Mouse (Mus musculus): ENCODE results near the gene Tdrd1. TPM values are rescaled to one million over a fixed set of nuclear protein-coding genes. Genes with fewer than 3 reads are reported as not detected.

The Tdrd1 gene
- polyA plus RNA-seq, 1 experiment from 2014 or later: 0.32 TPM

GRCm38 (mm10) chr19:56808771-56809170, 17.2 kb upstream of the Tdrd1 start:
- DNase-seq (ENCODE audit: low spot score): peak; percentile 20
- no peak overlapping the region for H3K4me3 ChIP-seq
- 53% methylated on average over 5 of the region's 5 CpGs for WGBS
- H3K36me3 ChIP-seq: peaks cover 65% of the 10 kb centered on the region
- H3K27me3 ChIP-seq (ENCODE audit: low read depth, poor library complexity, severe bottlenecking): no peaks in the 10 kb centered on the region
- no peak overlapping the region for H3K27ac ChIP-seq (replicated peaks)
- no peaks in the 10 kb centered on the region for H3K9me3 ChIP-seq (replicated peaks)
- H3K4me1 ChIP-seq: peaks cover 15% of the 10 kb centered on the region

- Histone ChIP-seq H3K36me3 (peaks cover 49% of the 10 kb centered on the region), H3K9me3 (replicated peaks) (no peaks in the 10 kb centered on the region), H3K4me3 (no peak overlapping the region), H3K4me1 (peaks cover 16% of the 10 kb centered on the region), H3K27me3 (ENCODE audit: low read depth, poor library complexity, severe bottlenecking) (no peaks in the 10 kb centered on the region), H3K27ac (replicated peaks) (no peak overlapping the region)
- no peak for DNase-seq (ENCODE audit: low spot score)
These were observed 15.3 kb upstream of the Tdrd1 start for GRCm38 (mm10) chr19:56810641-56811146.

GRCm38 (mm10) chr19:56811590-56811989, 14.4 kb upstream of the Tdrd1 start:
- peaks cover 18% of the 10 kb centered on the region for H3K4me1 ChIP-seq
- no peak overlapping the region for H3K27ac ChIP-seq (replicated peaks)
- no peak overlapping the region for H3K4me3 ChIP-seq
- WGBS: 43% methylated on average over 9 of the region's 9 CpGs
- H3K9me3 ChIP-seq (replicated peaks): no peaks in the 10 kb centered on the region
- peak; percentile 41 for DNase-seq (ENCODE audit: low spot score)
- peaks cover 44% of the 10 kb centered on the region for H3K36me3 ChIP-seq
- no peaks in the 10 kb centered on the region for H3K27me3 ChIP-seq (ENCODE audit: low read depth, poor library complexity, severe bottlenecking)

DNA sequence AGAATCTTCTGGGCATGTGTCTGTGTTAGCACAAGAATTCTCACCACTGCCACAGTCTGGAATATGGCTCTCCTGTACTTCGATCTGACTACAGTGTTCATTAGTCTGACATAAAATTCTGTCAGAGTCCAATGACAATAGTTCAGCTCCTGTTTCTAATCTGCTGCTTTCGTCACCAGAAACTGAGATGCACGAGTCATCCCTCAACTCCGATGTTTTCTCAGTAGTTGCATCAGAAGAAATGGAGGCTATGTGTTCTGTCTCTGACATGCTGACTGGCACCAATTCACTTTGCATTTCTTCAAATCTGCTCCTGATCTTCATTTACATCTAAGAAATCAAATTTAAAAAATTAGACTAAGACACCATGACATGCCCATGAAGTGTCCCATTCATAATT, 12.6 kb upstream of the Tdrd1 start:
- 87% methylated on average over 4 of the region's 4 CpGs for WGBS
- H3K36me3 ChIP-seq: peaks cover 27% of the 10 kb centered on the region
- DNase-seq (ENCODE audit: low spot score): no peak
- no peak overlapping the region for H3K27ac ChIP-seq (replicated peaks)
- H3K9me3 ChIP-seq (replicated peaks): no peaks in the 10 kb centered on the region
- H3K4me3 ChIP-seq: no peak overlapping the region
- H3K27me3 ChIP-seq (ENCODE audit: low read depth, poor library complexity, severe bottlenecking): no peaks in the 10 kb centered on the region
- peaks cover 23% of the 10 kb centered on the region for H3K4me1 ChIP-seq

GRCm38 (mm10) chr19:56817851-56818526, 8.0 kb upstream of the Tdrd1 start:
- no peak for DNase-seq (ENCODE audit: low spot score)
- WGBS: 86% methylated on average over 14 of the region's 14 CpGs
- no peak overlapping the region for H3K4me3 ChIP-seq
- H3K36me3 ChIP-seq: peaks cover 13% of the 10 kb centered on the region
- no peak overlapping the region for H3K27ac ChIP-seq (replicated peaks)
- H3K27me3 ChIP-seq (ENCODE audit: low read depth, poor library complexity, severe bottlenecking): peaks cover 5% of the 10 kb centered on the region
- peaks cover 32% of the 10 kb centered on the region for H3K4me1 ChIP-seq
- no peaks in the 10 kb centered on the region for H3K9me3 ChIP-seq (replicated peaks)

DNA sequence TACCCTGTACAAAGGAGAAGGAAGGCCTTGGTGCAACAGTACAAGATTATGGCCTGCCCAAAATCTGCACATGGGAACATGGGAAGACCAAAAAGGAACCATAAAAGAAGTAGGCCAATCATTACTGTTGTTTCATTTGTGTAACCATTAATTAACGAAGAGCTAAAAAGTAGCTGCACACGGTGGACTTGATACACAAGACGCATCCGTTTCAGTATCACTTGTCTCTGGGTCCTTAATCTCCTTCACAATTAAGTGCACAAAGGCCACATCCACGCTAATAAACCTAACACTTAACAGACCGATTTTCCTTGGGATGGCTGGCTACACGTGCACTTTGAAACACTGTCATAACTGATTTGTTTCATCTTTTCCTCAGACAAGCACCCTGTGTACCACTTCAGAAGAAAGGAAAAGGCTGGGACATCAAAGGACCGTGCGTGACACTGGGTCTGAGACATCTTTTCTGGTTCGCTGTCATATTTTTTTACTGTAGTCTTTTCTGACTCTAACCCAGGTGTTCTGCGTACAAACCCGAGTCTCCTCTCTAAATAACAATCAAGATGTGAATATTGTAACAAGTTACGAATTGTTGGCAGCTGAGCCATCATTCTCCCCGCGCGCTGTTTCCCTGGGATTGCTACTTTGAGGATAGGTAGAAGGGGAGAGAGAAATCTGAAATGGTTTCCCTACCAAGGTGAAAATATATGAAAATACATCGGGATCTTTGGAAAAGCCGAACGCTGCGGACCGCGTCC, 4.8 kb upstream of the Tdrd1 start:
- H3K27me3 ChIP-seq (ENCODE audit: low read depth, poor library complexity, severe bottlenecking): peaks cover 31% of the 10 kb centered on the region
- DNase-seq (ENCODE audit: low spot score): peak; percentile 18
- peak overlapping the region; percentile 99 for H3K4me3 ChIP-seq
- 0 out of 2 replicates have a peak, but pooled peaks cover 4% of the 10 kb centered on the region for H3K36me3 ChIP-seq
- 10% methylated on average over 22 of the region's 22 CpGs for WGBS
- no peaks in the 10 kb centered on the region; the same call in 1 of the 2 replicates for H3K9me3 ChIP-seq (replicated peaks)
- peaks cover 31% of the 10 kb centered on the region for H3K4me1 ChIP-seq
- peak overlapping the region; percentile 93 for H3K27ac ChIP-seq (replicated peaks)

GRCm38 (mm10) chr19:56821798-56822447, 4.1 kb upstream of the Tdrd1 start, which contains the start of gene Ccdc186:
Ccdc186 (minus strand) TSS chr19:56822190.
- no peaks in the 10 kb centered on the region; the same call in 1 of the 2 replicates for H3K9me3 ChIP-seq (replicated peaks)
- DNase-seq (ENCODE audit: low spot score): peak; percentile 96
- under 1% methylated on average over 79 of the region's 79 CpGs for WGBS
- H3K27ac ChIP-seq (replicated peaks): peak within 1 kb of the TSS; percentile 93
- peak within 1 kb of the TSS; percentile 99 for H3K4me3 ChIP-seq
- H3K36me3 ChIP-seq: 0 out of 2 replicates have a peak, but pooled peaks cover 4% of the 10 kb centered on the region
- H3K27me3 ChIP-seq (ENCODE audit: low read depth, poor library complexity, severe bottlenecking): peaks cover 38% of the 10 kb centered on the region
- peaks cover 26% of the 10 kb centered on the region for H3K4me1 ChIP-seq

DNA sequence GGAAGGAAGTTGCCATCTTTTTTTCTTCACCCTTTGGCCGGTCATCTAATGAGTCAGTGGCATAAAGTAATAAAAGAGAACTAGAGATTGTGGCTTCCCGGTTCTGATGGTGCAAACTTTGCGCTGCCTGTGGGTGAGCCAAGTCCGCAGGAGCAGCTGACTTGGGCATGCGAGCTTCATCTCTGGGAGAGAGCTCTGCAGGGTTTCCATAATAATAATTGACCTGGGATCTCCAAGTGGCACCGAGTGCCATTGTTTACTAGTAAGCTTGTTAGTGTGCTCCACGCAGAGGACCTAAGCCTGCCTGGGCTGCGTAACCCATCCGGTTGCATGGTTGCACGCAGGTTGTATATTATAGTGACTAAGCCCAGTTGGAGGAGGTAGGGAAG, 3.6 kb upstream of the Tdrd1 start:
- DNase-seq (ENCODE audit: low spot score): no peak
- 22% methylated on average over 10 of the region's 10 CpGs for WGBS
- Histone ChIP-seq H3K4me1 (peaks cover 25% of the 10 kb centered on the region), H3K4me3 (peak overlapping the region; percentile 99), H3K27me3 (ENCODE audit: low read depth, poor library complexity, severe bottlenecking) (peaks cover 42% of the 10 kb centered on the region), H3K9me3 (replicated peaks) (no peaks in the 10 kb centered on the region; the same call in 1 of the 2 replicates), H3K27ac (replicated peaks) (peak overlapping the region; percentile 93), H3K36me3 (0 out of 2 replicates have a peak, but pooled peaks cover 4% of the 10 kb centered on the region)

GRCm38 (mm10) chr19:56828305-56828704, 2.3 kb downstream of the Tdrd1 start:
- Histone ChIP-seq H3K27ac (replicated peaks) (no peak overlapping the region), H3K27me3 (ENCODE audit: low read depth, poor library complexity, severe bottlenecking) (peaks cover 34% of the 10 kb centered on the region), H3K36me3 (no peaks in the 10 kb centered on the region), H3K4me1 (0 out of 2 replicates have a peak, but pooled peaks cover 3% of the 10 kb centered on the region), H3K4me3 (no peak overlapping the region), H3K9me3 (replicated peaks) (no peaks in the 10 kb centered on the region; the same call in 1 of the 2 replicates)
- DNase-seq (ENCODE audit: low spot score): no peak
- 86% methylated on average over 11 of the region's 11 CpGs for WGBS

DNA sequence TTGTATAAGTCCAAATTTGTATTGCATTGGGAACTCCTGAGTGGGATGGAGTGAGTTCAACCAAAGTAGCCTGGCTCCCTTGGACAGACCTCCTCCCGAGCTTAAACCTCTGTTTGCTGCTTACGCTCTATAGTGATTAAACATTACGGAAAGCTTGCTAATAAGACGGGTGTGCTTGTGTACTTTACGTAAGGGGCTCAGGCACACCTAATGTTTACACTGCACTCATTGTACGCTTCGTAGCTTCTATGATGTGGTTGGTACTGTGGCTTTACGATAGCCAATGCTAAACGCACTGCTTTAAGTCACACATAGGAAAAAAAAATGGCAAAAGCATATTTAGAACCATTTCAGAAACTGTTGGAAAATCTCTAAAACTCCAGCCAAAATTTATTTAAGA, 3.3 kb downstream of the Tdrd1 start:
- Histone ChIP-seq H3K9me3 (replicated peaks) (no peaks in the 10 kb centered on the region; the same call in 1 of the 2 replicates), H3K27me3 (ENCODE audit: low read depth, poor library complexity, severe bottlenecking) (peaks cover 24% of the 10 kb centered on the region), H3K4me1 (0 out of 2 replicates have a peak, but pooled peaks cover 3% of the 10 kb centered on the region), H3K36me3 (no peaks in the 10 kb centered on the region), H3K4me3 (no peak overlapping the region), H3K27ac (replicated peaks) (no peak overlapping the region)
- WGBS: 92% methylated on average over 9 of the region's 9 CpGs
- no peak for DNase-seq (ENCODE audit: low spot score)

DNA sequence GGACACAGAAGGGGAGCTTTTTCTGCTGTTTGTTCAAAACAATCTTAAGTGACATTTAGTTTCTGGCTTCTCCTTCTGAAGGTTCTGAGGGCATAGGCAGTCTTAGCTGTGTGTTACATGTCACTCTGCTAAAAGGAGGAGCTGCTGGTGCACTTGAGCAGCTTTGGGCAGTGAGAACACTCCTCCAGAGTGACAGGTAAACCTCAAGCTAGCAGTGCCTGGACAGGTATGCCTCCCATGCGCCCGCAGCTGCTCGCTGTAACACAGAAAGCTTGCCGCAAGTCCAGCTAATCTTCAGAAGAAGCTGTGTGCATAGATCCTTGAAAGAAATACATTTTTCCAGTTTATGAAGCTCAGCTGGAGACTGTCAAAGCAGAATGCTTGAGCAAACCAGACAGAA, 4.2 kb downstream of the Tdrd1 start:
- Histone ChIP-seq H3K4me1 (0 out of 2 replicates have a peak, but pooled peaks cover 3% of the 10 kb centered on the region), H3K9me3 (replicated peaks) (no peaks in the 10 kb centered on the region; the same call in 1 of the 2 replicates), H3K27ac (replicated peaks) (no peak overlapping the region), H3K36me3 (no peaks in the 10 kb centered on the region), H3K27me3 (ENCODE audit: low read depth, poor library complexity, severe bottlenecking) (peaks cover 21% of the 10 kb centered on the region), H3K4me3 (no peak overlapping the region)
- no peak for DNase-seq (ENCODE audit: low spot score)
- 96% methylated on average over 4 of the region's 4 CpGs for WGBS

- 77% methylated on average over 9 of the region's 9 CpGs for WGBS
- Histone ChIP-seq H3K27ac (replicated peaks) (no peak overlapping the region), H3K4me3 (no peak overlapping the region), H3K9me3 (replicated peaks) (no peaks in the 10 kb centered on the region), H3K4me1 (no peaks in the 10 kb centered on the region), H3K27me3 (ENCODE audit: low read depth, poor library complexity, severe bottlenecking) (no peaks in the 10 kb centered on the region), H3K36me3 (no peaks in the 10 kb centered on the region)
- no peak for DNase-seq (ENCODE audit: low spot score)
These were observed 9.3 kb downstream of the Tdrd1 start for GRCm38 (mm10) chr19:56835340-56835739.
